Mouse (Mus musculus): ENCODE data around the gene Zfp1. TPM values are rescaled to one million over a fixed set of nuclear protein-coding genes. Genes with fewer than 3 reads are reported as not detected.

Zfp1 gene
- 26.3 and 29.2 TPM in 2 replicates for polyA plus RNA-seq (2016; fragmentation: Nextera tagmentation; extraction: Ambion mirVana)

GRCm38 (mm10) chr8:111643264-111644141 is at the start of gene Zfp1:
Zfp1 (plus strand) TSS chr8:111643401.
- Histone ChIP-seq H3K36me3 (no peaks in the 10 kb centered on the region), H3K27me3 (no peaks in the 10 kb centered on the region), H3K9me3 (no peaks in the 10 kb centered on the region), H3K27ac (peak within 1 kb of the TSS; percentile 94), H3K4me1 (peaks cover 12% of the 10 kb centered on the region), H3K9ac (peak within 1 kb of the TSS; percentile 88), H3K4me3 (peak within 1 kb of the TSS; percentile 78), H3K4me2 (replicated peaks) (peak within 1 kb of the TSS; percentile 52)
- under 1% methylated on average over 75 of the region's 75 CpGs for WGBS
- ATAC-seq (ENCODE audit: insufficient number of reproducible peaks, insufficient read depth, low FRiP score, low TSS enrichment): peak; percentile 97

GRCm38 (mm10) chr8:111594044-111594840 is 49.0 kb upstream of the Zfp1 start:
- Histone ChIP-seq H3K27ac (no peak overlapping the region), H3K4me1 (peaks cover 24% of the 10 kb centered on the region; the same call in 1 of the 2 replicates), H3K4me3 (no peak overlapping the region), H3K4me2 (replicated peaks) (no peak overlapping the region), H3K27me3 (no peaks in the 10 kb centered on the region), H3K9ac (no peak overlapping the region), H3K36me3 (no peaks in the 10 kb centered on the region), H3K9me3 (no peaks in the 10 kb centered on the region)
- ATAC-seq (ENCODE audit: insufficient number of reproducible peaks, insufficient read depth, low FRiP score, low TSS enrichment): no peak
- WGBS: 80% methylated on average over 3 of the region's 3 CpGs

- Histone ChIP-seq H3K4me2 (replicated peaks) (no peak overlapping the region), H3K4me3 (no peak overlapping the region), H3K9ac (no peak overlapping the region), H3K9me3 (no peaks in the 10 kb centered on the region), H3K27me3 (no peaks in the 10 kb centered on the region), H3K27ac (no peak overlapping the region), H3K36me3 (no peaks in the 10 kb centered on the region), H3K4me1 (peaks cover 24% of the 10 kb centered on the region; the same call in 1 of the 2 replicates)
- 90% methylated on average over 2 of the region's 2 CpGs for WGBS
- ATAC-seq (ENCODE audit: insufficient number of reproducible peaks, insufficient read depth, low FRiP score, low TSS enrichment): no peak
These were observed 48.2 kb upstream of the Zfp1 start for GRCm38 (mm10) chr8:111594951-111595350.

GRCm38 (mm10) chr8:111595712-111596484 is 47.3 kb upstream of the Zfp1 start:
- Histone ChIP-seq H3K4me1 (peaks cover 24% of the 10 kb centered on the region; the same call in 1 of the 2 replicates), H3K36me3 (no peaks in the 10 kb centered on the region), H3K27ac (no peak overlapping the region), H3K9ac (no peak overlapping the region), H3K4me2 (replicated peaks) (no peak overlapping the region), H3K9me3 (no peaks in the 10 kb centered on the region), H3K27me3 (no peaks in the 10 kb centered on the region), H3K4me3 (no peak overlapping the region)
- no peak for ATAC-seq (ENCODE audit: insufficient number of reproducible peaks, insufficient read depth, low FRiP score, low TSS enrichment)
- WGBS: 81% methylated on average over 15 of the region's 15 CpGs

GRCm38 (mm10) chr8:111596485-111596821 is 46.7 kb upstream of the Zfp1 start:
- WGBS: 67% methylated on average over 3 of the region's 3 CpGs
- ATAC-seq (ENCODE audit: insufficient number of reproducible peaks, insufficient read depth, low FRiP score, low TSS enrichment): no peak
- Histone ChIP-seq H3K27me3 (no peaks in the 10 kb centered on the region), H3K36me3 (0 out of 2 replicates have a peak, but pooled peaks cover 3% of the 10 kb centered on the region), H3K9me3 (no peaks in the 10 kb centered on the region), H3K4me2 (replicated peaks) (no peak overlapping the region), H3K9ac (no peak overlapping the region), H3K4me1 (peaks cover 24% of the 10 kb centered on the region; the same call in 1 of the 2 replicates), H3K4me3 (no peak overlapping the region), H3K27ac (no peak overlapping the region)

- Histone ChIP-seq H3K9me3 (no peaks in the 10 kb centered on the region), H3K4me3 (no peak overlapping the region), H3K9ac (no peak overlapping the region), H3K27ac (peak overlapping the region; percentile 58; the same call in 1 of the 2 replicates), H3K27me3 (no peaks in the 10 kb centered on the region), H3K36me3 (0 out of 2 replicates have a peak, but pooled peaks cover 3% of the 10 kb centered on the region), H3K4me1 (peaks cover 21% of the 10 kb centered on the region; the same call in 1 of the 2 replicates), H3K4me2 (replicated peaks) (no peak overlapping the region)
- 56% methylated on average over 1 of the region's 1 CpGs for WGBS
- no peak for ATAC-seq (ENCODE audit: insufficient number of reproducible peaks, insufficient read depth, low FRiP score, low TSS enrichment)
These were observed 45.9 kb upstream of the Zfp1 start for GRCm38 (mm10) chr8:111597310-111597709.

- Histone ChIP-seq H3K9ac (no peak overlapping the region), H3K4me3 (no peak overlapping the region), H3K36me3 (0 out of 2 replicates have a peak, but pooled peaks cover 3% of the 10 kb centered on the region), H3K27me3 (no peaks in the 10 kb centered on the region), H3K4me1 (peaks cover 19% of the 10 kb centered on the region; the same call in 1 of the 2 replicates), H3K9me3 (no peaks in the 10 kb centered on the region), H3K27ac (no peak overlapping the region), H3K4me2 (replicated peaks) (no peak overlapping the region)
- 82% methylated on average over 9 of the region's 9 CpGs for WGBS
- no peak for ATAC-seq (ENCODE audit: insufficient number of reproducible peaks, insufficient read depth, low FRiP score, low TSS enrichment)
These were observed 43.3 kb upstream of the Zfp1 start for GRCm38 (mm10) chr8:111599707-111600444.

- no peak overlapping the region for H3K4me3 ChIP-seq
- H3K36me3 ChIP-seq: peaks cover 10% of the 10 kb centered on the region
- no peak overlapping the region for H3K4me2 ChIP-seq (replicated peaks)
- no peaks in the 10 kb centered on the region for H3K27me3 ChIP-seq
- H3K9me3 ChIP-seq: no peaks in the 10 kb centered on the region
- no peak for ATAC-seq (ENCODE audit: insufficient number of reproducible peaks, insufficient read depth, low FRiP score, low TSS enrichment)
- WGBS: 95% methylated on average over 4 of the region's 4 CpGs
- peaks cover 7% of the 10 kb centered on the region; the same call in 1 of the 2 replicates for H3K4me1 ChIP-seq
- no peak overlapping the region for H3K27ac ChIP-seq
- no peak overlapping the region for H3K9ac ChIP-seq
These were observed 41.2 kb upstream of the Zfp1 start for GRCm38 (mm10) chr8:111602050-111602449.

GRCm38 (mm10) chr8:111604986-111605385 is 38.2 kb upstream of the Zfp1 start:
- H3K9ac ChIP-seq: no peak overlapping the region
- H3K27me3 ChIP-seq: no peaks in the 10 kb centered on the region
- no peak overlapping the region for H3K4me2 ChIP-seq (replicated peaks)
- H3K4me3 ChIP-seq: no peak overlapping the region
- ATAC-seq (ENCODE audit: insufficient number of reproducible peaks, insufficient read depth, low FRiP score, low TSS enrichment): no peak
- H3K9me3 ChIP-seq: no peaks in the 10 kb centered on the region
- WGBS: 95% methylated on average over 2 of the region's 2 CpGs
- H3K27ac ChIP-seq: no peak overlapping the region
- no peaks in the 10 kb centered on the region for H3K4me1 ChIP-seq
- H3K36me3 ChIP-seq: peaks cover 18% of the 10 kb centered on the region

- ATAC-seq (ENCODE audit: insufficient number of reproducible peaks, insufficient read depth, low FRiP score, low TSS enrichment): no peak
- H3K9ac ChIP-seq: no peak overlapping the region
- WGBS: 84% methylated on average over 9 of the region's 9 CpGs
- H3K4me3 ChIP-seq: no peak overlapping the region
- H3K9me3 ChIP-seq: no peaks in the 10 kb centered on the region
- H3K27me3 ChIP-seq: no peaks in the 10 kb centered on the region
- H3K27ac ChIP-seq: no peak overlapping the region
- peaks cover 14% of the 10 kb centered on the region for H3K36me3 ChIP-seq
- no peak overlapping the region for H3K4me2 ChIP-seq (replicated peaks)
- H3K4me1 ChIP-seq: no peaks in the 10 kb centered on the region
These were observed 36.2 kb upstream of the Zfp1 start for GRCm38 (mm10) chr8:111606961-111607360.
